Mouse (Mus musculus) right cerebral cortex, postnatal 14 days (tissue): ENCODE data around the gene Mre11a.
"Not testable (repeated sequence)": the region's sequence is repeated elsewhere in the genome, so short reads cannot be mapped to it uniquely, and the experiment has no call there.

ENCODE experiments used
- DNase-seq: peaks from one replicate; pipeline ENCODE4 v3.0.0; 2022

Gene Mre11a

DNA sequence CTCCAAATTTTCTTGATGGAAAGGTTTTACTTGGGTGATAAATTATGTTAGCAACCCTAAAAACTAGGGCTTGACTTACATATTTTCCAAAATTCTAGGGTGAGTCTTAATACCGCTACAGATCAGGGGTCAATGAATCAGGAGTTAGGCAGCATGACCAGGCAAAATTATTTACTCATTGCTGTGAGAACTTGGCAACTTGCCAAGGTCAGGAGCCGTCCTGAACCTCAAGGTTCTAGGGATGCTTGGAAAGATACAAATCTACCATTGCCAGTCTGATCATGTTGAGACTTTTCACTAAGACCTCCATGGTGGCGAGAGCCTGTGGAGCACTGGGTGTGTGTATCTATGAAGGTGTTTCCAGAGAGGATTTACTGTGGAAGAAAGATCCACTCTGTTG is 87.1 kb downstream of the Mre11a start:
- DNase-seq: no peak

DNA sequence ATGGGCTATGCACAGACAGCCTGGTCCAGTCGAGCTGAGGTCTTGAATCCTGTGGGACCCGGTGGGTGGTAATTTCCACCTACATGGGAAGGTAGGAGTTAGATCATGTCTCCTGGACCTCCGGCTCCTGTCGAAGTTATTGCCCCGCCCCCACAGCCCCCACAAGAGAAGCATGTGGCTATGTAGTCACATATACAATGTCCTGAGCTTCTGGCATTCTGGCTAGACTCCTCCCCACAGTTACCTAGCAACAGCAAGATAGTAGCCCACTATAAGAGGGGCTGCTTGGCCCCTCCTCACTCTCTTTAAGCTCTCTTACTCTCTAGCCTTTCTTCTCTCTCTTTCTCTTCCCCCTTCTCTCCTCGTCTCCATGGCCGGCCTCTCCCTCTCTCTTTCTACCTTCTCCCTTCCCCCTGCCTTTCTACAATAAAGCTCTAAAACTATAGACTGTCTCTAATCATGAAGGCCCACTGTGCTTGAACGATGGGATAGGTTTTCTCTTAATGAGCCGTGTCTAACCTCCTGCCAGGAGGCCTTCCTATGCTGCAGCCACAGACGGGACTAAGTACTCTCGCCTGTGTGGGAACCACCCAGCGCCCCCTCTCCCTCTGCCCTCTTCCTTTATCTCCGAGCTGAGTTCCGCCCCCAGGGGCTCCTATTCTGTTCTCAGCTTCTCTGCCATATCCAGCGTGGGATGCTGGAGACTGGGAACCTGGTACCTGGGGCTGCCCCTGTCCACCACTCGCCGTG is 87.9 kb downstream of the Mre11a start:
- no peak for DNase-seq

DNA sequence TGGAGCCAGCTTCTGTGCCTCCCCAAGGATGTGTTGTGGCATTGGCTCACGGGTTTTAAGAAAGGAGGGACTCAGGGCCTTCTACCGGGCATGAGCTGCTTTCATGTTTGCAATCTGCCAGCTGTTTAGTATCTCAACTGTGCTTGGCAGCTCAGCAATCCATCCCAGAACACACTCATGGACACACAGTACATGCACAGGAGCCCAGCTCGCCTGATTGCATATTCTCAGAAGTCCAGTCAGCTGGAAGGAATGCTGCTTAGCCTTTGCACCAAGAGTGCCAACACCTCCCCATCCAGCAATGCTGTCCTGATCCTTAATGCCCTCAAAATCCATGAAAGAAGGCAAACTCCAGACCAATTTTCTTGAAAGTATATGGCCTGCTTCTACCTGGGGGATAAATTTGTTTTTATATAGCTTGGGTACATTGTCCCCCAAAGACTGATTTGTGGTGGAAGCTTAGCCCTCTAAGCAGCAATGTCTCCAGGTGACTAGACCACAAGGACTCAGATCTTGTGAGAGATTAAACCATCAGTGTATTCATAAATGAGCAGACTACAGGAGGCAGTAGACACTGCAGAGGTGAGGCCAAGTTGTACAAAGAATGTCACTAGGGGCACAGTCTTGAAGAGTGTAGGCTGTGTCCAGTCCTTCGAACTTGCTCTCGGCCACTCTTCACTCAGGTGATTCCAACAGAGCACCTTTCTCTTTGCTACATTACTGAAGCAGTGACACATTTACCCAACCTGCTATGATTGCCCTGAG is 91.5 kb downstream of the Mre11a start:
- DNase-seq: no peak

DNA sequence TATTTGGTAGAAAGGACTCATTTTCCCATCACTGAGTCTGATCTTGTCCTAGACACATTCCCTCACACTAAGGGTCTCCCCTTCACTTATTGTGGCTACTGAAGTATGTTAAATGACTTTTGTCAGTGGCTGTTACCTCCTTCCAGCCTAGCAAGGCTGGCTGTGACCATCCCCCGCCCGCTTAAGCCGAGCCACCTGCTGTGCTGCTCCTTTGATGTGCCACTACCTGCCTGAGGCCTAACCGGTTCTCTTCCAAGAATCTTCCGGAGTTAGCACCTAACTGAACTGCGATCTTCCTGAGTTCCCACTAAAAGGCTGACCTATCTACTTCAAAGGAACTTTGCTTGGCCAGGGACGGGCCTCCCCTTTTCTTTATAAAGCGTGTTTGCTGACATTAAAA is 92.1 kb downstream of the Mre11a start:
- not testable (repeated sequence) for DNase-seq

DNA sequence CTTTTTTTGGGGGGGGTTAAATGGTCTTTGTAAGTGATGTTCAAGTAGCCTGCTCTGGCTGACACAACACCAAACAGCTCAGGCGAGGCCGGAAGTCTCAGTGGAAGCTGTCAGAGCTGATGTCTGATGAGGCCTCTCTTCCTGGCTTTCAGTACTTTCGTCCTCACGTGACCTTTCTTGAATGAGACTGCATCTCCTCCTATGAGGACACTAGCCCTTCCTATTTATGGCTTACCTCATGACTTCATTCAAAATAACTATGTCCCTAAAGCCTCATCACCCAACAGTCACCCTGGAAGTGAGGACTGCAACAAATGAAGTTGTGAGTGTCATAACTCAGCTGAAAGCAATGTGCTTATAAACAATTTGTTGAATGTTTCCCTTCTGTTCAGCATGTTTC is 100.2 kb downstream of the Mre11a start:
- DNase-seq: no peak

DNA sequence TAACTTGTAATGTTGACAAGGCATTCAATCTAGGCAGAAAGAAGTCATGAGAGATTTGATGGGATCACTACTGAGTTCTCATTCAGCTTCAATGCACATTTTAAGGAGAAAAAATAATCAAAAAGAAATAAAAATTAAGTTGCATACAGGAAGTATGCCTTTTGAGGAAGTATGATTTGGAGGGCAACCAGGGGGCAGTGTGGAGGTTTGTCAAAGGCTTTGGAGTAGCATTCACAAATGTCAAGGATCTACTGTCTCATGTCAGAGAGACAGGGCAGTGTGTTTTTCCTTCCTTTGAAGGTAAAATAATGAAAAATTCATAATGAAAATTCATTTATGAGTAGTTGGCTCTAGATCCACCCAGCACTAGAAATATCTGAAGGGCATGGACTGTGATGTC is 100.7 kb downstream of the Mre11a start:
- DNase-seq: no peak

DNA sequence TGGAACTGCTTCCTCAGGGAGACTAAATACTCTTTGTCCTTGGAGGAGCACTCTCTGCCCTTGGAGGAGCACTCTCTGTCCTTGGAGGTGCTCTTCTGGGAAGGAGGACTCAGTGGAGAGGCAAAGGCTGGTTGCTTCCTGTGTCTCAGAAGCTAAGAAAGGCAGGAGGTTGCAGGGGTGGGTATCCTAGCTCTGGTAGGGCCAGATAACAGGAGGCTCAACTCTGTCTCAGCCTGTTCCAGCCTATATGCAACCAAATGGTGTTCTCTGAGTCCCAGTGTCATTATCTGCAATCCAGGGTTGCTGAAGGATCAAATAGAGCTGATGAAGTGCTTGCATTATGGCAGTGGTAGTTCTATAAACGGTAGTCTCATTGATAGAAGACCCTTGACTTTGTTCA is 101.5 kb downstream of the Mre11a start:
- no peak for DNase-seq
